Mouse (Mus musculus): ENCODE measurements around the gene Ndufa11. TPM values are rescaled to one million over a fixed set of nuclear protein-coding genes. Genes with fewer than 3 reads are reported as not detected.

The Ndufa11 gene
- total and polyA plus RNA-seq, 3 experiments = 263 to 862 (median 339) TPM

GRCm38 (mm10) chr17:56715914-56716654 is 1.5 kb upstream of the Ndufa11 start:
- DNase-seq = no peak

DNA sequence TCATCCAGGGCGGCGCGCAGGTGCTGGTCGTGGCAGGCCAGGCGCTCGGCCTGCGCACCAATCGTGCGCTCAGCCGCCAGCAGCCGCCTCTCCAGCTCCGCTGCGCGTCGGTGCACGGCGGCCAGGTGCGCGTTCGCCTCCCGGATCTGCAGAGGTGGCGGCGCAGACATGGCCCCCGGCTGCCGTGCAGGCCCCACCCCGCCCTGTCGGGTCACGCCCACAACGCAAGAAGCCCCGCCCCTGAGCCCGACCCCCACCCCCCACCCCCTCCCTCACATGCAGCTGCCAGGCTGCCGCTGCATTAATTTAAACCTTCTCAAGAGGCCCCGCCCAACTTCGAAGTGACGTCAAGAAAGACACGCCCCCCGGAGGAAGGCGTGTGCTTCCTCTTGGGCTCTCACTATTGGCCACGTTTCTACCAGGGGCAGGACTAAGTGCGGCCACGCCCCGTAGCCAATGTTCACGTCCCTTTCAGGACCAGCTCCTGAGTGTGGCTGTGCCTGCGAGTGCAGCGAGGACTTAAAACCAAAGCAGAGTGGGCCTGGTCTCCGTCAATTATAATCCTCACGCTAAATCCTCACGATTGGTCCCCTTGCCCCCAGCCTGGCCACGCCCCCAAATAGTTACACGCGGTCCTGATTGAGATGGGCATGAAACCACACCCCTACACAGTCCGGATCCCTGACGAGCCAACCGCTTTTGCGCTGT is 758 bp upstream of the Ndufa11 start:
- peak; percentile 97 for DNase-seq

DNA sequence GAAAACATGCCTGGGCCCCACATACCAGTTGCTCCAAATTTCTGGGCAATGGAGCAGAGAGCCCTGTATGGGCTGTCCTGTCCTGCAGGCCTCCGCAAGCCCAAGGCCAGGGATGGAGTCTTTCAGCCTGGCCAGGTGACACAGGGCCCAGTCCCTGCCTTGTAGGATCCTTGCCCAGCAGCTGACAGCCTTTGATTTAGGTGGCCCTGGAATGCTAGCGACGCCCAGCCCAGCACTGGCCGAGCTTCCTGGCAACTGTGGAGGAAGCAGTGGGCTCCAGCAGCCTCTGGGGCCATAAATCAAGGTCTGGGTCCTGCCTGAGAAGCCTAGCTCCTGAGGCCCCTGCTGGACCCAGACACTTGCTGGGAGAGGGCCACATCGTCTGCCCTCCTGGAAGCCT is 4.9 kb downstream of the Ndufa11 start:
- DNase-seq = peak; percentile 80

DNA sequence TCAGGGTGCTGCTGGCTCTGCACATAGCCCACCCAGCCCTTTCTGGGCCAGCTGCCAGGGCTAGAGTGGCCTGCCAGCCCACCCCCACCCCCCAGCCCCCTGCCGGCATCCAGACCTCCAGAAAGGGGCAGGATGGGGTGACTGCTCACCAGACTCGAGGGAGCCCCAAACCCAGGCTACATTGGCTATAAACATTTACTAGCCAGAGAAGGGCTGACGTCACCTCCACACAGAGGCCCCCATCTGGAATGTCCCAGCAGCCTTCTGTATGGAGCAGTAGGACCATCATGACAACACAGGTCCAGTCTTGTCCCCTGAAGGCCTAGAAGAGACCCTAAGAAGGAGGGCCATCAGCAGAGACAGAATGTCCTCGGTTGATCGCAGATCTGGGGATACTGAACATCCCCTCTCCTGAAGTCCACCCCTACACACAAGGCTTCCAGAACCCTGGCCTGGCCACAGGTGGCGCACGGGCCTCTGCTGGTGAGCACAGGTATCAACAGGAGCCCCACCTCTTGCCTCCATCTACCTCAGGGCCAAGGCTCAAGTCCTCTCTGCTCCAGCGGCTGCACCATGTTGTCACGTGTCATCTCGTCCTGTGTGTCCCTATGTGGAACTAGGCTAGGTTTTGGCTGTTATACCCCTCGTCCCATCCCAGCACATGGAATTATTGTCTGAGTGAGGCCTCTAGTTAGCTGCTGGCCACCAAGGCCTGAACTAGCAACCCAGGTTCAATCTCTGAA is 6.0 kb downstream of the Ndufa11 start:
- no peak for DNase-seq

GRCm38 (mm10) chr17:56727029-56727649 is 9.6 kb downstream of the Ndufa11 start:
- DNase-seq = no peak

- no peak for DNase-seq
Observed at GRCm38 (mm10) chr17:56727659-56728058, 10.1 kb downstream of the Ndufa11 start.

DNA sequence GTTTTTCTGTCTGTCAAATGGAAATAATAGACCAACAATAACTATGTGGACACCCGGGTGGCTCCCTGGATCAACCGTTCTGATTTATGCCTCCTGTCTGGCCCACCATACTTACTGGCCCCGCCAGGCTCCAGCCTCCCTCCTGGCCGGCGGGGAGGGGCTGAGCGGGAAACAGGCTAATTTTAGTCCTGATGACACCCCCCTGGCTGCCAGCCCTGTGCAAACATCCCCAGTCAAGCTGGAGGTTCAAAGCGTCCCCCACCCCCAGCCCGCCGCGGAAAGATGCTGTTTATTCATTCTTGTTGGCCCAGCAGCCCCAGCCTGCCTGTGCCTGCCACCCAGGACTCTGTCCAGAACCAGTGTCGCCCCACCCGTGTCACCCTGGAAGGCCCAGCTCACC is 10.6 kb downstream of the Ndufa11 start:
- DNase-seq = no peak

DNA sequence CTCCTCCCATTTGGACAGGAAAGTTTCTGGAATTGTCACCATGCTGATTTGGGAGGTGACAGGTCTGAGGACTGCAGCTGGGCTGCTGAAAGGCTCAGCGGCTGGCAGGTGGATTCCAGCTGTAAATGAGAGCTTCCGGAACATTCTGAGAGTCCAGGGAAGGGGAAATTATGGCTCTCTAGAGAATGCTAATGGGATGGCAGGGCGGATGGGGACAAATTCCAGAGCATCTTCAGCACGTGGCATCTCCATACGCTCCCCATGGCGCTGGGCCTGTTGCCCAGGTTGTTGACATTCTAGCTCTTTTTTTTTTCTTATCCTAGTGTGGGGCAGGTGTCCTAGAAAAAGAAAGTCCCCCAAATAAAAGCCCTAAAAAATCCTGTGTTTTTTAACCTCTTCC is 11.6 kb downstream of the Ndufa11 start:
- no peak for DNase-seq

DNA sequence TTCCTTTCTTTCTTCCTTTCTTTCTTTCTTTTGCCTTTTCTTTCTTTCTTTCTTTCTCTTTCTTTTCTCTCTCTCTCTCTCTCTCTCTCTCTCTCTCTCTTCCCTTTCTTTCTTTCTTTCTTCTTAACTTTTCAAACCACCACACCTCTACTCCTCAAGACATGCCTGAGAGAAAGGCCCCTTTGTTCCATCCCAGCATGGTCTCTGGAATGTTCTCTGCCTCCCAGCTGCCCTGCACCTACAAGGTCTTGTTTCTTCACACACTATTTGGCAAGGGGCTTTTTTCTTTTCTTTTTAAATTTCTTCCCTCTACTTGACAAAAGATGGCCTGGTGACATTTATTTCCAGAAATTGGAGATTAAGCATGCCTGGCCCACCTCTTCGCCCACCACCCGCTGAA is 12.1 kb downstream of the Ndufa11 start:
- DNase-seq = no peak

DNA sequence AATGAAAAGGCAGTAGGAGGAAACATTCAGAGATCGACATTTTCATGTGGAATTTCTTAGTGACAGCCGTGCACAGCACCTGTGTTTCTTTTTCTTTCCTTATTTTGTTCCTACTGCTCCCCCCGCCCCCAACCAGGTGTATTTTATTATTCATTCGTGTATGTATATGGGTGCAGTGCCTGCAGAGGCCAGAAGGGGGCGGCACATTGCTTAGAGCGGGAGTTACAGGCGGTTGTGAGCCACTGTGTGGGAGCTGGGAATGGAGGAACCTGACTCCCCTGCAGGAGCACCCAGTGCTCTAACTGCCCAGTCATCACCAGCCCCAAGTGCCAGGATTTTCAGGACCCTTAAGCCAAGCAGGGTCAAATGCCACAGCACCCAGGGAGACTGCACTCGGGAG is 19.0 kb downstream of the Ndufa11 start:
- DNase-seq = no peak

- no peak for DNase-seq
Observed at GRCm38 (mm10) chr17:56738221-56738620, 20.7 kb downstream of the Ndufa11 start.

GRCm38 (mm10) chr17:56740118-56740787 is 22.7 kb downstream of the Ndufa11 start:
- no peak for DNase-seq

GRCm38 (mm10) chr17:56740788-56741160 is 23.2 kb downstream of the Ndufa11 start:
- DNase-seq = no peak

GRCm38 (mm10) chr17:56744173-56744572 is 26.6 kb downstream of the Ndufa11 start:
- no peak for DNase-seq

DNA sequence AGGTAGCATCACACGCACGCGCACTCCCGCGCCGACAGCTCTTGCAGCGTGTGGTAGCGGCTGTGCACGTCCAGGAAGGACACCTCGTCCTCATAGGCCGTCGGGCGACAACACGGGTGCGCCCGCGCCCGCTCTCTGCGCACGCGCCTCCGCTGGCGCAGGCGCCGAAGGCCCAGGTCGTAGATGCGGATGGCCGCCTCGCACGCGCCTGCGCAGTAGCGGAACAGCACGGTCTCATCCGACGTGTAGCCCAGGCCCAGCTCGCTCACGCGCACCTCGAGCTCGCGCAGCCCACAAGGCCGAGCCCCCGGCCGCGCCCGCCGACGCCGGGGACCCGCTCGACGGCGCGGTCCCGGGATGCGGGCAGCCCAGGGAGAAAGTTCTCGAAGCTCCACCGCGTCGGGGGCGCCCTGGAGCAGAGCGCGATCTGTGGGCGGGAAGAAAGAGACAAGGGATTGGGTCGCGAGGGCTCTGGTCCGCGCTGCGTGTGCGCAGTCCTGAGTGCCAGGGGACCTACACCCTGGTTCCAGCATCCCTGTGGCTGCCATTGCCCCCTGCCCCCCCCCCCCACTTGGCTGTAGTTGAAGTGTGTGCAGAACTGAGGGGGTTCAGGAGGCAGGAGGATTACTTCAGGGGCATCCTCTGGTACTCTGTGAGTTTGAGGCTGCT is 34.0 kb downstream of the Ndufa11 start:
- no peak for DNase-seq

DNA sequence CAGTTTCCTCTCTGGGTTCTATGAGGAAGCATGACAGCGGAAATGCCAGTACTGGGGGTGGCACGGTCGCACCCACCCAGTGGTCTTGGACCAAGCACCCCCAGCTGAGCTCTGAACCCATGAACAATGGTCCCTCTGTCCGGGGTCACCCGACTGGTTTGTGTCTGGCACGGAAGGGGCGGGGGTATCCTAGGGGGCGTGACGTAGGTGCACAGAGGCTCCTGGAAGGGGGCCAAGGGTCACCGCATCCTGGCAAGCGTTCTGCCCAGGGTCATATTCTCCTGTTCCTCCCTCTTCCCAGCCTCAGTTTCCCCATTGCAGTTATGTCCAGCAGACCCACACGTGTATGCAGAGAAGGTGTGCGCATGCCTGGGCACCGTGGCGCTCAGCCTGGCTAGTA is 35.9 kb downstream of the Ndufa11 start:
- DNase-seq = no peak

- no peak for DNase-seq
Observed at GRCm38 (mm10) chr17:56754271-56755185, 37.0 kb downstream of the Ndufa11 start.

- DNase-seq = peak; percentile 49
Observed at GRCm38 (mm10) chr17:56756703-56757399, 39.3 kb downstream of the Ndufa11 start.

DNA sequence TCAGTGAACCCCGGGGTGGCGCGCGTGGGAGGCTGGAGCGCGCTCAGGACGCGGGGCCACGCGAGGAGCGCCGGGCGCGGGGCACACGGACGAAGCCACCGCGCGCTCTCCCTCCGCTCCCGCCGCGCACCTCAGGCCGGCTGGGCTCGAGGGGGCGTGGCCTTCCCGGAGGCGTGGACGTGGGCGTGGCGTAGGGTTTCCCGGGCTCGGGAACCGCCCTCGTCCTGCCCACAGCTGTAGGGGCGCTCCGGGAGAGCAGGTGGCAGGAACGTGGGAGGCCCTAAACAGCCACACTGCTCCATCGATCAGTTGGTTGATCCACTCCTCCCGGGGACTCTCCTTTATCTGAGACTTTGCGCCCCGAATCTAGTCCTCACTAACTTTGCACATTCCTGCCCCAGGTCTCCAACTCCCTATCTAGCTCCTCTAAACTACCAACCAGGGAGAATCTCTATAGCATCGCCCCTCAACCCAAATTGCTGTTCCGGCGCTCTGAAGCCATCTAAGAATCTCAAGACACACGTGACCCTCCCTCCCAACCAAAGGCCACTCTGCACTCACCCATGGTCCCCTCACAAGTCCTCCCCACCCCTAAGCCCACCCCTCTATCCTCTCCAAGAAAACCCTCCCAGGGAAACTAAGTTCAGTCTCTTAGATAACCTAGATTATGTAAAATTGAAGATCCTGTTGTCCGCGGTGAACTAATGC is 40.0 kb downstream of the Ndufa11 start, which contains the start of gene Nrtn:
Gene Nrtn, minus strand, starts transcription at position 115 of the 708 bp plus-strand sequence.
- DNase-seq = peak; percentile 96
